Mouse (Mus musculus): ENCODE data around the gene Polr3g. TPM values are rescaled to one million over a fixed set of nuclear protein-coding genes. Genes with fewer than 3 reads are reported as not detected.

The Polr3g gene
- total and polyA plus RNA-seq, 3 experiments, result 26.2 to 79.4 (median 36.8) TPM

DNA sequence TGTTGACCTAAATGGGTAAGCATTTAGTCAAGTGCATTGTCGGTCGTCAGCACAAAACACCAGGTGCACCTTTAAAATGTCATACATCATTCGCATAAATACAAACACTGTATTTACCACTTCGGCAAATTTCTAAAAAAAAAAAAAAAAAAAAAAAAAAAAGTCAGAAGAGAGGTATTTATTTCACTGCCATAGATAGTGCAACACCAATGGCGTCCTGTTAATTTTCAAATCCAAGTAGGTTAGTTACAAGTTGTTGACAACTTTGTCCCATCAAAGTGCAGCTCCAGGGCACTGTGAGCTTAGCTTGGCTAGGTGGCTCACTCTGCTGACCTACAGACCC, 53.8 kb downstream of the Polr3g start:
- Histone ChIP-seq H3K79me2 (ENCODE audit: control insufficient read depth, insufficient read depth, low read length, poor library complexity) (peaks cover 9% of the 10 kb centered on the region), H3K27ac (ENCODE audit: control insufficient read depth, low read depth, low read length) (peak overlapping the region; percentile 90), H3K9ac (ENCODE audit: control insufficient read depth, low read depth, low read length, poor library complexity, severe bottlenecking) (peak overlapping the region; percentile 82), H3K27me3 (ENCODE audit: control insufficient read depth in 1 of 2, insufficient read depth in 2 of 2, low read length in 2 of 2) (no peaks in the 10 kb centered on the region), H3K4me3 (ENCODE audit: control insufficient read depth in 1 of 2, insufficient read depth in 1 of 2, low read depth in 2 of 2, low read length in 2 of 2) (peak overlapping the region; percentile 90 to 98), H3K36me3 (ENCODE audit: control insufficient read depth in 1 of 2, insufficient read depth in 2 of 2, low read length in 2 of 2) (peaks cover 0 to 14% of the 10 kb centered on the region in 2 experiments; a peak in 2 of 4 replicates), H3K4me1 (ENCODE audit: control insufficient read depth in 1 of 2, insufficient read depth in 2 of 2, low read length in 2 of 2) (peaks cover 0 to 7% of the 10 kb centered on the region in 2 experiments; a peak in 1 of 4 replicates), H3K9me3 (replicated peaks; ENCODE audit: insufficient read depth, low read length) (no peaks in the 10 kb centered on the region)
- TF ChIP-seq EP300 (IDR thresholded peaks at IDR 0.05; ENCODE audit: low read depth in 1 of 2, low read length in 2 of 2) (peak in 1 of 2 experiments; percentile 9; a peak in 1 of 4 replicates), MYB (IDR thresholded peaks at IDR 0.05; ENCODE audit: low read depth, low read length) (no peak), GATA1 (IDR thresholded peaks at IDR 0.05; ENCODE audit: low read depth, low read length) (0 out of 2 replicates have a peak, but pooled peaks have one; percentile 2), ZNF384 (IDR thresholded peaks at IDR 0.05; ENCODE audit: low read depth, low read length) (peak; percentile 86), POLR2AphosphoS5 (IDR thresholded peaks at IDR 0.05; ENCODE audit: borderline replicate concordance, low read depth, low read length) (no peak), POLR2AphosphoS2 (IDR thresholded peaks at IDR 0.05; ENCODE audit: low read length) (no peak), TAL1 (IDR thresholded peaks at IDR 0.05; ENCODE audit: low read length) (no peak), KAT2A (conservative IDR thresholded peaks at IDR 0.05; ENCODE audit: low read depth, low read length) (no peak), MAX (IDR thresholded peaks at IDR 0.05; ENCODE audit: low read length) (no peak), ZC3H11A (IDR thresholded peaks at IDR 0.05; ENCODE audit: low read depth, low read length) (no peak)
- DNase-seq (ENCODE audit: low read depth, low spot score), result no peak

DNA sequence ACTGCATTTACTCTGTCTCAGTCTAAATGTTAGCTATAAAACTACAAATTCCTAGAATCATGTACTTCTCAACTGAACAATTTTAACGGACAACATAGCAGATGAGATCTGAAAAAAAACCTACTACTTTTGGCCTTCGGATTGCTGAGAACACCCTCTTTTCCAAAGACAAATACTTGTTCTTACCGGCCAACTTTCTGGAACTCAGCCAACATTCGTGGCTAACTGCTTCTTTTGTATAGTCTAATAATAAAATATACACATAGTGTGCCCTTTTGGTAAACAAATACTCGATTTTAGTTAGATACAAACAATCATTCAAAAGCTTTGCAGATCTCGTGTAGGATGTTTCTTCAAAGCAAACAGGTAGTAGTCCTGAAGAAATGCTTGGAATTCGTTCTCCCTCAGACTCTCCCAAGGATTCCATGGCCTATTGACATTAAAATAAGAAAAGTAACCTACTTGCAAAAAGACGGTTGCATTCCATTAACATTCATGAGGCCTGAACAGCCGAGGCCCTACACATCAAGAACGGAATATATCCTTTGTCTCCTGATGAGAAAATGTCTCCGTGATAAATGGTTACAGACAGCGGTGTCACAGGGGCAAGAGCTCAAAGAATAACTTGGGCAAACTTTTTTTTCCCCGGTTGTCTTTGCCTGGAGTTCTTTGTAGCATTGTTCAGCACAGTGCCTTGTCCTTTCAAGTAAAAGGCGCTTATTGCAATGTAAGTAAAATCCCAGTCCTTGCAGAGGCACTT, 54.5 kb downstream of the Polr3g start:
- no peak for TF ChIP-seq ZMIZ1 (IDR thresholded peaks at IDR 0.05; ENCODE audit: low read depth, low read length)
- no peak for TF ChIP-seq POLR2AphosphoS2 (IDR thresholded peaks at IDR 0.05; ENCODE audit: low read length)
- no peak for TF ChIP-seq BHLHE40 (IDR thresholded peaks at IDR 0.05; ENCODE audit: borderline replicate concordance, low read depth, low read length)
- TF ChIP-seq TAL1 (IDR thresholded peaks at IDR 0.05; ENCODE audit: low read length), result no peak
- TF ChIP-seq MAFK (IDR thresholded peaks at IDR 0.05; ENCODE audit: borderline replicate concordance, low read depth, low read length), result no peak
- no peak for TF ChIP-seq RCOR1 (IDR thresholded peaks at IDR 0.05; ENCODE audit: low read depth, low read length)
- DNase-seq (ENCODE audit: low read depth, low spot score), result peak; percentile 19
- peaks cover 9% of the 10 kb centered on the region for H3K79me2 ChIP-seq (ENCODE audit: control insufficient read depth, insufficient read depth, low read length, poor library complexity)
- peak overlapping the region in 1 of 2 experiments; percentile 90; a peak in 2 of 4 replicates for H3K4me3 ChIP-seq (ENCODE audit: control insufficient read depth in 1 of 2, insufficient read depth in 1 of 2, low read depth in 2 of 2, low read length in 2 of 2)
- no peaks in the 10 kb centered on the region for H3K27me3 ChIP-seq (ENCODE audit: control insufficient read depth in 1 of 2, insufficient read depth in 2 of 2, low read length in 2 of 2)
- H3K27ac ChIP-seq (ENCODE audit: control insufficient read depth, low read depth, low read length), result no peak overlapping the region
- H3K9me3 ChIP-seq (replicated peaks; ENCODE audit: insufficient read depth, low read length), result no peaks in the 10 kb centered on the region
- H3K4me1 ChIP-seq (ENCODE audit: control insufficient read depth in 1 of 2, insufficient read depth in 2 of 2, low read length in 2 of 2), result peaks cover 0 to 7% of the 10 kb centered on the region in 2 experiments; a peak in 1 of 4 replicates
- peaks cover 0 to 14% of the 10 kb centered on the region in 2 experiments; a peak in 2 of 4 replicates for H3K36me3 ChIP-seq (ENCODE audit: control insufficient read depth in 1 of 2, insufficient read depth in 2 of 2, low read length in 2 of 2)
- peak overlapping the region; percentile 82; the same call in 1 of the 2 replicates for H3K9ac ChIP-seq (ENCODE audit: control insufficient read depth, low read depth, low read length, poor library complexity, severe bottlenecking)
